Mouse (Mus musculus) common myeloid progenitor, adult 5-6 weeks (primary cell): ENCODE data around the gene Sbf2. TPM values are rescaled to one million over a fixed set of nuclear protein-coding genes. Genes with fewer than 3 reads are reported as not detected.
"Not testable (repeated sequence)": the region's sequence is repeated elsewhere in the genome, so short reads cannot be mapped to it uniquely, and the experiment has no call there.

Experiments
- ATAC-seq: replicated peaks from 2 replicates; pipeline ENCODE4 v1.8.0; 2016; ENCODE audit warnings: low read depth, mild to moderate bottlenecking, moderate TSS enrichment, inconsistent platforms; ENCODE audit not compliant: poor library complexity, severe bottlenecking
- total RNA-seq: library from RNA; stranded (forward); fragments of 200-1000, 187-1606 nt; gene quantifications from 2 replicates; pipeline ENCODE4 v1.2.3, GENCODE M21; 2017

The Sbf2 gene
- total RNA-seq, 1 experiment from 2014 or later: 2.7 TPM

GRCm38 (mm10) chr7:110631136-110631888 is 16.6 kb upstream of the Sbf2 start:
- ATAC-seq: 0 out of 2 replicates have a peak, but pooled peaks have one; percentile 7

DNA sequence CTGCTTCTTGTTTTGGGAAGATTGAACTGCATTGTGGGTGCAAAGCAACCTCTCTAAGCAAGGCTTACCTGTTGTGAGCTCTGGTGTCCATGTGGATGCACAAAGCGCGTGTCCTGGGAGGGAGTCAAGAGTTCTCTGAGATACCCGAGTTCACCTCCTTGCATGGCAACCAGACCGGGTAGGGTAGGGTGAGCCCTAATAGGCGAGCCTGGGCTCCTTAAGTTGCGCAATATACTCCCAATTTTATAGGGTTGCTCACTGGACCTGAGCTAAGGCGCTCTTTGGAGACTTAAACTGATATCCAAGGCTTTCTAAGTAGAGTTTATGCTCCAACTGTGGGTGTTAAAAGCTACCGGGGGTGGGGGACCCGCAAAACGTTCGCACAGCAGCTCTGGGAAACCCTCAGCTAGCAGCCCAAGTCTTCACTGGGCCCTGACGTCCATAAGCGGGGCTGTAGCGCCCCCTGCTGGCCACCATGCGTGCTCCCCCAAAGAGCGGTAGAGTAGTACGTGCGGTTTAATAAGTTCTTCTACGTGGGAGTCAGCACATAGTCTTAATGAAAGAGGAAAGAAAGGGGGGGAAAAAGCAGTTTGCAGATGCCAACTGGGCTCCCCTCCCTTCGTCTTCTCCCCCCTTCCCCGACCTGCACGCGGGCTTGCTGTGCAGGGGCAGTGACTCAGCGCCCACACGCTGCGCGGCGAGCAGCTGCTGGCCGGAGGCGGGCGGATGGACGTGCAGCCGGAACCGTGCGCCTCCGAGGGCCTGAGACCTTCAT is 15.4 kb upstream of the Sbf2 start:
- ATAC-seq: peak; percentile 58

- no peak for ATAC-seq
Measured at GRCm38 (mm10) chr7:110628611-110629354, 14.1 kb upstream of the Sbf2 start.

GRCm38 (mm10) chr7:110628273-110628600 is 13.5 kb upstream of the Sbf2 start:
- no peak for ATAC-seq

DNA sequence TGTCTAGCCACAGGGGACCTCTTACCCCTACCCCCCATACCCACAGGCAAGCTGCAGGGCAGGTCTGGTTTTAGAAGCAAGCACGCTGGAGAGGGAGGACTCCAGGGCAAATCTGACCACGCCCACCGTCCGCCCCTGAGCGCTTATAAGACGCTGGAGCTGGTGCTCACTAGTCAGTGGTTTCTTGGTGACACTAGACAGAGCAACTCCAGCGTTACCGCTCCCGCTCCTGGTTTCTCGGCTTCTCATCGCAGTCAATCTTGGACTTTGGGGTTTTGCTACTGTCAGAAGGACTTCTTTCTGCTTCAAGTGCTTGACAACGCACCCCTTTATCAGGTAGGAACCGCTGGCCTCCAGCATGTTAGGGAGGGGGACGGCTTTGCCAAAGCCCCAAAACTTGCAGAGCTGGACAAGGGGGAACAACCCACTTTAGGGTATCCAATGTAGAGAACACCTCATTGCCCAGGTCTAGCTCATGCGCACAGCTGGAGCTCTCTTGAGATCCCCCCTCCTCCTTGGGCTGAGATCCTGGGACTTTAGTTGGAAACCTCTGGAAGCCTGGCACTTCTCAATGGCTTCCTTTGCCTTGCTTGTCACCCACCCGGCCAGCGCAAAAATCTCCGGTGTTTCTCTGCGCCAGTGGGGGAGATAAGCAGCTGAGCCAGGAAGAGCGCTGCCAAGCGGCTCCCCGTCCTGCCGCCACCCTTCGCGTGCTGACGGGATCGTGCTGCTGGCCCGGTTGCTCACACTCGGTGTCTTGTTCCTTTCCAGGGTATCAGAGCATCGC is 13.0 kb upstream of the Sbf2 start, which contains the start of gene Adm:
Gene Adm (plus strand): TSS at position 176 of the 787 bp plus-strand sequence.
- ATAC-seq: peak; percentile 33

GRCm38 (mm10) chr7:110627099-110627482 is 12.4 kb upstream of the Sbf2 start:
- ATAC-seq: no peak

- ATAC-seq: no peak
Measured at GRCm38 (mm10) chr7:110626186-110627098, 11.7 kb upstream of the Sbf2 start.

GRCm38 (mm10) chr7:110625489-110625888 is 10.8 kb upstream of the Sbf2 start:
- no peak for ATAC-seq

- ATAC-seq: no peak
Measured at GRCm38 (mm10) chr7:110624961-110625360, 10.2 kb upstream of the Sbf2 start.

- no peak for ATAC-seq
Measured at GRCm38 (mm10) chr7:110624067-110624466, 9.3 kb upstream of the Sbf2 start.

- peak; percentile 85 for ATAC-seq
Measured at GRCm38 (mm10) chr7:110619086-110619611, 4.4 kb upstream of the Sbf2 start.

GRCm38 (mm10) chr7:110615792-110616191 is 1.1 kb upstream of the Sbf2 start:
- ATAC-seq: no peak

GRCm38 (mm10) chr7:110615151-110615631 is 469 bp upstream of the Sbf2 start:
- no peak for ATAC-seq

GRCm38 (mm10) chr7:110613381-110614132 is 1.2 kb downstream of the Sbf2 start:
- ATAC-seq: no peak

GRCm38 (mm10) chr7:110606906-110607305 is 7.8 kb downstream of the Sbf2 start:
- no peak for ATAC-seq

DNA sequence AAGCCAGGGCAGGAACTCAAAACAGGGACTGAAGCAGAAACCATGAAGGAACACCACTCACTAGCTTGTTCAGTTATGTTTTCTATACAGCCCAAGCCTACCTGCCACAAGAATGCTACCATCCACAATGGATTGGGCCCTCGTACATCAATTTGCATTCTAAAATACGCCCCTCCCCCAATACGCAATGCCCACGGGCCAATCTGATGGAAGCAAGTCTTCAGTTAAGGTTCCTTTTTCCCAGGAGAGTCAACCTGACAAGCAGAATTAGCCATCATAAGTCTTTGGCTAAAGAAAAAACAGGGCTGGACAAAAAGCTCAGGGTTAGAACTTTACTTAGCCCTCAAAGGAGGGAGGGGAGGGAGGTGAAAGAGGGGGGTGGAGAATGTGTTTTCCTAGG is 9.2 kb downstream of the Sbf2 start:
- no peak for ATAC-seq

DNA sequence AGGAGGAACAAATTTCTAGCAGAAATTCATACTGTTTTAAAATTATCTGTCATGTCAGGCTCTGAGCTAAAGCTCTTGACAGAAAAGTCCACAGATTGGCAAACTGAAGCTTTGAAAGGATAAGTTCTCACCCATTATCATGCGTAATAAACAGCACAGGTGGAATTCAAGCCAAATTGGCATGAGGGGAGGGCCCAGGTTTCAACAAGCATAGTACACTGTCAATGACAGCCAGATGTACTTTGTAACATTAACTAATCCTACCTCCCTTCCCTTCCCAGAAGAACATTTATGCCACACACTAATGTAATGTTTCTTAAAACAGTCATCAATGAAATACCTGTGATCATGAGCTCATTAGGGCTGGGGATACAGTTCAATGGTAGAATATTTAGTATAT is 17.6 kb downstream of the Sbf2 start:
- ATAC-seq: no peak

DNA sequence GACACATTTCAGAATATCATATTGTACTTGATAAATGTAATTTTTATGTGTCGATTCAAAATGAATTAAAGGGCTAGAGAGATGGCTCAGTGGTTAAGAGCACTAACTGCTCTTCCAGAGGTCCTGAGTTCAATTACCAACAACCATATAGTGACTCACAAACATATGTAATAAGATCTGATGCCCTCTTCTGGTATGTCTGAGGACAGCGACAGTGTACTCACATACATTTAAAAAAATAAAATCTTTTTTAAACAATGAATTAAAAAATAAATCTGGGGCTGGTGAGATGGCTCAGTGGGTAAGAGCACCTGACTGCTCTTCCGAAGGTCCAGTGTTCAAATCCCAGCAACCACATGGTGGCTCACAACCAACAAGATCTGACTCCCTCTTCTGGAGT is 20.7 kb downstream of the Sbf2 start:
- ATAC-seq: not testable (repeated sequence)
